Mouse (Mus musculus): ENCODE results near the gene 1700125H20Rik. TPM values are rescaled to one million over a fixed set of nuclear protein-coding genes. Genes with fewer than 3 reads are reported as not detected.

The 1700125H20Rik gene
- polyA plus RNA-seq (2016; fragmentation: Nextera tagmentation; extraction: Ambion mirVana) = 0.43 TPM in 1 of 2 replicates, not detected in the other

- 0 out of 2 replicates have a peak, but pooled peaks cover 9% of the 10 kb centered on the region for H3K4me1 ChIP-seq (replicated peaks)
- no peaks in the 10 kb centered on the region for H3K27me3 ChIP-seq
- no peaks in the 10 kb centered on the region for H3K36me3 ChIP-seq
- peak within 1 kb of the TSS; percentile 30 for H3K4me3 ChIP-seq (replicated peaks)
- no peak within 1 kb of the TSS for H3K27ac ChIP-seq
- H3K4me2 ChIP-seq = peak within 1 kb of the TSS; percentile 62
- ATAC-seq (ENCODE audit: insufficient number of reproducible peaks, insufficient read depth, low FRiP score, low TSS enrichment, low read depth) = peak; percentile 89; the same call in 1 of the 2 replicates
- H3K9me3 ChIP-seq = no peaks in the 10 kb centered on the region
- peak within 1 kb of the TSS; percentile 50; the same call in 1 of the 2 replicates for H3K9ac ChIP-seq (replicated peaks)
- 14% methylated on average over 21 of the region's 21 CpGs for WGBS
Observed at GRCm38 (mm10) chr11:85170058-85170740, at the start of gene 1700125H20Rik. Gene 1700125H20Rik (plus strand): TSS chr11:85170404.

DNA sequence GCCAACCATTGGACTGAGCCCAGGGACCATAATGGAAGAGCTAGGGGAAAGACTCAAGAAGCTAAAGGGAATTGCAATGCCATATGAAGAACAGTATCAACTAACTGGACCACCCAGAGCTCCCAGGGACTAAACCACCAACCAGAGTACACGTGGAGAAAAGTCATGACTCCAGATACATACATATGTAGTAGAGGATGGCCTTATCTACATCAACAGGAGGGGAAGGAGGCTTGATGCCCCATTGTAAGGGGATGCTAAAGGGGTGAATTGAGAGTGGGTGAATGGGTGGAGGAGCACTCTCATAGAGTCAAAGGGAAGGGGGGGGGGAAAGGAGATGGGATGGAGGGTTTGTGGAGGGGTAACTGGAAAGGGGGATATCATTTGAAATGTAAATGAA is 48.1 kb upstream of the 1700125H20Rik start:
- Histone ChIP-seq H3K9me3 (no peaks in the 10 kb centered on the region), H3K27me3 (no peaks in the 10 kb centered on the region), H3K4me1 (replicated peaks) (no peaks in the 10 kb centered on the region), H3K9ac (replicated peaks) (no peak overlapping the region), H3K4me3 (replicated peaks) (no peak overlapping the region), H3K4me2 (no peak overlapping the region), H3K36me3 (no peaks in the 10 kb centered on the region), H3K27ac (no peak overlapping the region)
- ATAC-seq (ENCODE audit: insufficient number of reproducible peaks, insufficient read depth, low FRiP score, low TSS enrichment, low read depth) = no peak
- 89% methylated on average over 1 of the region's 1 CpGs for WGBS

GRCm38 (mm10) chr11:85123267-85123992 is 46.8 kb upstream of the 1700125H20Rik start:
- ATAC-seq (ENCODE audit: insufficient number of reproducible peaks, insufficient read depth, low FRiP score, low TSS enrichment, low read depth) = no peak
- 82% methylated on average over 3 of the region's 3 CpGs for WGBS
- no peak overlapping the region for H3K4me2 ChIP-seq

DNA sequence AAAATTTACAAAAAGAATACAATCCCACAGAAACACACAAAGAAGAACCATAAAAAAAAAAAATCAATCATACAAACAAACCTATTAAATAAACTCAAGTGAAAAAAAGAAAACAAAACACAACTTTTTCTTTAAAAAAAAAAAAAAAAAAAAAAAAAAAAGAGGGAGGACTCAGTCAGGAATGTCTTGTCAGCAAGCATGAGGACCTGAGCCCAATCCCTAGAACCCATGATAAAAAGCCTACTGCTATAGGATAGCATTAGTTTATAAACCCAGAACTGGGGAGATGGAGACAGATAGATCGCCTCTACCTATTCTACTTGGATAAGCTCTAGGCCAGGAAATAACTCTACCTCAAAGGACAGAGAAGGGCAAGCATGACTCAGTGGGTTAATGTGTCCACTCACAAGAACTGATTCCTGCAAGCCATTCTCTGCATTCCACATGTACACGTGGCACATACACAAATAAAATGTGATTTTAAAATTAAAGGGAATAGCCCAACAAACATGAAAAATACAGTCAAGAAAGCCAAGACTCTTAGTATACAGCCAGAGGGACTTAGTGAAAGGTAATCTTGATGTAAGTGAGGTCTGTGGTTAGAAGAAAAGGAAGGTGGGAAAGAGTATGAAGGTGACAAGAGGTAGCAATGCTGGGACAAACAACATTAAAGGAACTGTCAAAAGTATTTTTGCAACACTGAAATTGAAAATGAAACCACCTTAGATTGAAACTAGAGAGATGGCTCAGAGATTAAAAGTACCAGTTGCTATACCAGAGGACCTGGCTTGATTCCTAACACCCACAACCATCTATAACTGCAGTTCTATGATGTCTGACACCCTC is 43.7 kb upstream of the 1700125H20Rik start:
- no peaks in the 10 kb centered on the region for H3K36me3 ChIP-seq
- H3K27ac ChIP-seq = no peak overlapping the region
- no peak overlapping the region for H3K4me3 ChIP-seq (replicated peaks)
- no peak overlapping the region for H3K9ac ChIP-seq (replicated peaks)
- ATAC-seq (ENCODE audit: insufficient number of reproducible peaks, insufficient read depth, low FRiP score, low TSS enrichment, low read depth) = no peak
- H3K27me3 ChIP-seq = no peaks in the 10 kb centered on the region
- 85% methylated on average over 2 of the region's 2 CpGs for WGBS
- no peaks in the 10 kb centered on the region for H3K4me1 ChIP-seq (replicated peaks)
- H3K4me2 ChIP-seq = no peak overlapping the region
- no peaks in the 10 kb centered on the region for H3K9me3 ChIP-seq

More at GRCm38 (mm10) chr11:85123267-85123992, 46.8 kb upstream of the 1700125H20Rik start:
- no peaks in the 10 kb centered on the region for H3K9me3 ChIP-seq
- H3K4me3 ChIP-seq (replicated peaks) = no peak overlapping the region
- H3K9ac ChIP-seq (replicated peaks) = no peak overlapping the region
- H3K4me1 ChIP-seq (replicated peaks) = no peaks in the 10 kb centered on the region
- no peaks in the 10 kb centered on the region for H3K27me3 ChIP-seq
- H3K27ac ChIP-seq = no peak overlapping the region
- H3K36me3 ChIP-seq = no peaks in the 10 kb centered on the region

- Histone ChIP-seq H3K4me2 (no peak overlapping the region), H3K4me3 (replicated peaks) (no peak overlapping the region), H3K4me1 (replicated peaks) (no peaks in the 10 kb centered on the region), H3K27me3 (no peaks in the 10 kb centered on the region), H3K27ac (no peak overlapping the region), H3K9ac (replicated peaks) (no peak overlapping the region), H3K9me3 (no peaks in the 10 kb centered on the region), H3K36me3 (no peaks in the 10 kb centered on the region)
- ATAC-seq (ENCODE audit: insufficient number of reproducible peaks, insufficient read depth, low FRiP score, low TSS enrichment, low read depth) = no peak
- 86% methylated on average over 1 of the region's 1 CpGs for WGBS
Observed at GRCm38 (mm10) chr11:85128883-85129282, 41.3 kb upstream of the 1700125H20Rik start.

DNA sequence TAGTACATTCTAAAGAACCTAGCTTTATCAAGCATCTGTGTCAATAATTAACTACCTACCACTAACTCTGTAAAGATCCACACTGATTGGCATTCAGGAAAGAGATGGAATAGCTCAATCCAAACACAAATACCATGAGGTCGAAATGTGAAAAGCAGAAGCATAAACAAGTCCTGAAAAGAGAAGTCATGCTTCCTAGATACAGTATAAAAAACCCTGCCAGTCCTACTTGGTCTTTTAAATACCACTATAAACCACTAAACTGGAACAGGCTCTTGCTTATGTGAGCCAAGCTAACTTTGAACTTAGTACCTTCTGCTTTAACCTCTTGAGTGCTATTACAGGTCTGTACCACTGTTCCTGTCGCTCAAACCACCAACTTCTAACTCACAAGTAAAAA is 38.7 kb upstream of the 1700125H20Rik start:
- H3K9me3 ChIP-seq = no peaks in the 10 kb centered on the region
- no peak overlapping the region for H3K9ac ChIP-seq (replicated peaks)
- no peaks in the 10 kb centered on the region for H3K27me3 ChIP-seq
- H3K36me3 ChIP-seq = no peaks in the 10 kb centered on the region
- H3K4me1 ChIP-seq (replicated peaks) = no peaks in the 10 kb centered on the region
- no peak overlapping the region for H3K27ac ChIP-seq
- 75% methylated on average over 2 of the region's 2 CpGs for WGBS
- ATAC-seq (ENCODE audit: insufficient number of reproducible peaks, insufficient read depth, low FRiP score, low TSS enrichment, low read depth) = no peak
- no peak overlapping the region for H3K4me2 ChIP-seq
- H3K4me3 ChIP-seq (replicated peaks) = no peak overlapping the region

- 2% methylated on average over 17 of the region's 17 CpGs for WGBS
- peak overlapping the region; percentile 79; the same call in 1 of the 2 replicates for H3K27ac ChIP-seq
- no peak for ATAC-seq (ENCODE audit: insufficient number of reproducible peaks, insufficient read depth, low FRiP score, low TSS enrichment, low read depth)
Observed at GRCm38 (mm10) chr11:85138776-85139474, 31.3 kb upstream of the 1700125H20Rik start.

GRCm38 (mm10) chr11:85139581-85140540 is 30.3 kb upstream of the 1700125H20Rik start, which contains the start of gene Usp32:
Gene Usp32 (minus strand): TSS chr11:85140161.
- H3K27me3 ChIP-seq = no peaks in the 10 kb centered on the region
- no peaks in the 10 kb centered on the region for H3K36me3 ChIP-seq
- peak; percentile 95 for ATAC-seq (ENCODE audit: insufficient number of reproducible peaks, insufficient read depth, low FRiP score, low TSS enrichment, low read depth)
- peak within 1 kb of the TSS; percentile 78 for H3K4me2 ChIP-seq
- peak within 1 kb of the TSS; percentile 83 for H3K27ac ChIP-seq
- H3K9ac ChIP-seq (replicated peaks) = peak within 1 kb of the TSS; percentile 87
- peaks cover 6% of the 10 kb centered on the region; the same call in 1 of the 2 replicates for H3K4me1 ChIP-seq (replicated peaks)
- no peaks in the 10 kb centered on the region for H3K9me3 ChIP-seq
- H3K4me3 ChIP-seq (replicated peaks) = peak within 1 kb of the TSS; percentile 81
- WGBS = 1% methylated on average over 88 of the region's 94 CpGs

More at GRCm38 (mm10) chr11:85138776-85139474, 31.3 kb upstream of the 1700125H20Rik start:
- no peaks in the 10 kb centered on the region for H3K27me3 ChIP-seq
- H3K4me2 ChIP-seq = peak overlapping the region; percentile 78
- no peaks in the 10 kb centered on the region for H3K9me3 ChIP-seq
- peak overlapping the region; percentile 81 for H3K4me3 ChIP-seq (replicated peaks)
- no peaks in the 10 kb centered on the region for H3K36me3 ChIP-seq
- H3K9ac ChIP-seq (replicated peaks) = peak overlapping the region; percentile 87
- peaks cover 6% of the 10 kb centered on the region; the same call in 1 of the 2 replicates for H3K4me1 ChIP-seq (replicated peaks)

DNA sequence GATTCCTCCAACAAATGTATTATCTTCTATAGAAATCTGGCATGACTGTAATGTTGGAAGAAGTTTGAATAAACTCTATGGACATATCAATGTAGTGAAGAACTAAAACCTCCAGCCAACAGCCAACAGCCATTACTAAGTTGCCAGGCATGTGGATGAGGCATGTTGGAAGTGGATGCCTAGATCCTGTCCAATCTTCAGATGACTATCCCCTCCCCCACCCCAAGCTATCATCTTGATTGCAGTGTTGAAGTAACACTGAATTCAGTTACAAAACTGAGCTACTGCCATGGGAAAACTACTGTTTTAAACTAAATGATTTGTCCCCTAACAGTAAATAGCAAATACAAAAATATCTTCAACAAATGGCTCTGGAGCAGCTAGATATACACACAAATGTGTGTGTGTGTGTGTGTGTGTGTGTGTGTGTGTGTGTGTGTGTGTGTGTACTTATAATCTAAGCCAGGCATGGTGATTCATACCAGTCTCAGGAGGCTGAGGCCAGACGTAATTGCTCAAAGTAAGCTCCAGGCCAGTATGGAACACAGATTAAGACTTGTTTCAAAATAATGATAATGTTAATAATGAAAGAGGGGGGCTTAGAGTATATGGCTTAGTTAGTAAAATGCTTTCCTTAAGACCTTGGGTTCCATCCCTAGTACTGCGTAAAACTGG is 17.8 kb upstream of the 1700125H20Rik start:
- H3K4me3 ChIP-seq (replicated peaks) = no peak overlapping the region
- H3K9ac ChIP-seq (replicated peaks) = no peak overlapping the region
- H3K27ac ChIP-seq = no peak overlapping the region
- no peaks in the 10 kb centered on the region for H3K36me3 ChIP-seq
- H3K4me2 ChIP-seq = no peak overlapping the region
- 87% methylated on average over 2 of the region's 2 CpGs for WGBS
- no peaks in the 10 kb centered on the region for H3K4me1 ChIP-seq (replicated peaks)
- no peaks in the 10 kb centered on the region for H3K27me3 ChIP-seq
- H3K9me3 ChIP-seq = no peaks in the 10 kb centered on the region
- no peak for ATAC-seq (ENCODE audit: insufficient number of reproducible peaks, insufficient read depth, low FRiP score, low TSS enrichment, low read depth)
